Mouse (Mus musculus) liver, embryonic 12.5 days (tissue): ENCODE results near the gene Olr1. TPM values are rescaled to one million over a fixed set of nuclear protein-coding genes. Genes with fewer than 3 reads are reported as not detected.

Source experiments
- ATAC-seq: fragments of 200-750 bp; cut with Nextera tagmentation; 2 replicates; pipeline ENCODE4 v1.8.0; 2017; ENCODE audit warnings: moderate number of reproducible peaks, mild to moderate bottlenecking, moderate library complexity
- H3K27ac ChIP-seq: fragments of 300-500 bp; sonication (generic); 2 replicates; pipeline ENCODE4 v1.5.1; 2016; ENCODE audit warnings: mild to moderate bottlenecking
- H3K27me3 ChIP-seq: fragments of 300-500 bp; sonication (generic); replicated peaks from 2 replicates; pipeline ENCODE4 v1.6.1; 2016; ENCODE audit warnings: mild to moderate bottlenecking, moderate library complexity
- H3K36me3 ChIP-seq: fragments of 300-500 bp; sonication (generic); 2 replicates; pipeline ENCODE4 v1.6.1; 2016; ENCODE audit warnings: mild to moderate bottlenecking, moderate library complexity
- H3K4me1 ChIP-seq: fragments of 300-500 bp; sonication (generic); 2 replicates; pipeline ENCODE4 v1.6.1; 2016
- H3K4me2 ChIP-seq: fragments of 300-500 bp; sonication (generic); 2 replicates; pipeline ENCODE4 v1.6.1; 2016; ENCODE audit warnings: mild to moderate bottlenecking, moderate library complexity
- H3K4me3 ChIP-seq: fragments of 300-500 bp; sonication (generic); 2 replicates; pipeline ENCODE4 v1.5.1; 2016; ENCODE audit warnings: mild to moderate bottlenecking, moderate library complexity
- H3K9ac ChIP-seq: fragments of 300-500 bp; sonication (generic); 2 replicates; pipeline ENCODE4 v1.6.1; 2016; ENCODE audit warnings: mild to moderate bottlenecking, moderate library complexity
- H3K9me3 ChIP-seq: fragments of 300-500 bp; sonication (generic); replicated peaks from 2 replicates; pipeline ENCODE4 v1.6.1; 2016; ENCODE audit warnings: mild to moderate bottlenecking, moderate library complexity
- WGBS: fragments of 180-500 bp; shearing (Covaris S2); methylation state at CpG from one replicate; pipeline ENCODE4 v1.1.7; 2016; ENCODE audit not compliant: insufficient replicate concordance; 5-methylcytosine and 5-hydroxymethylcytosine counted together
- polyA plus RNA-seq: library from polyadenylated mRNA; unstranded; fragments of >200 nt; fragmentation: Nextera tagmentation; extraction: Ambion mirVana; gene quantifications from 2 replicates; pipeline ENCODE4 v1.2.1, GENCODE M21; 2016

Gene Olr1
- polyA plus RNA-seq, 1 experiment from 2014 or later: 0.74 TPM

GRCm38 (mm10) chr6:129532556-129532941, 25.6 kb upstream of the Olr1 start:
- Histone ChIP-seq H3K36me3 (peaks cover 8% of the 10 kb centered on the region), H3K4me2 (peak overlapping the region; percentile 76), H3K27me3 (no peaks in the 10 kb centered on the region), H3K4me1 (peaks cover 25% of the 10 kb centered on the region), H3K9me3 (no peaks in the 10 kb centered on the region), H3K9ac (peak overlapping the region; percentile 88), H3K4me3 (peak overlapping the region; percentile 80), H3K27ac (peak overlapping the region; percentile 84)
- ATAC-seq: peak; percentile 44
- WGBS: 43% methylated on average over 7 of the region's 7 CpGs

GRCm38 (mm10) chr6:129530261-129530660, 23.3 kb upstream of the Olr1 start:
- Histone ChIP-seq H3K4me2 (no peak overlapping the region), H3K9me3 (no peaks in the 10 kb centered on the region), H3K36me3 (no peaks in the 10 kb centered on the region), H3K27me3 (no peaks in the 10 kb centered on the region), H3K9ac (no peak overlapping the region), H3K4me3 (no peak overlapping the region), H3K27ac (no peak overlapping the region), H3K4me1 (peaks cover 18% of the 10 kb centered on the region)
- no peak for ATAC-seq

DNA sequence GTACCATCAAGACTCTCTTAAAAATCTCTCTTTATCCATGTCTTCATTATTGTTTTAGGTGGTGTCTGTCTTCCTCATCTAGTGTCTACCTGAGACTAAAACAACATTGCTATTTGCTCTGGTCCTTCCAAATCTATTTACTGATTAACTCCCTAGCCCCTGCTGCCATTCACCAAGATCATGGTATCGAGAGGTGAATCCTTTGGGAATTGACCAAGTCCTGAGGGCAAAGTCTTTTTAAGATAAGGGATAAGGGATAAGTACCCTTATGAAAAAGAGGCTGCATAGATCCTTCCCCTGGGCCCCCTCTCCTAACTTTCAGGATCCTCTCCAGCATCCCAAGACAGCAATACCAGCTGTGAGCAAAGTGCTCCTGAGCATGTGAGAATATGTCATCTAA, 22.6 kb upstream of the Olr1 start:
- H3K4me1 ChIP-seq: peaks cover 12% of the 10 kb centered on the region
- H3K27me3 ChIP-seq: no peaks in the 10 kb centered on the region
- no peak overlapping the region for H3K9ac ChIP-seq
- no peak for ATAC-seq
- no peak overlapping the region for H3K4me2 ChIP-seq
- H3K36me3 ChIP-seq: no peaks in the 10 kb centered on the region
- 59% methylated on average over 1 of the region's 1 CpGs for WGBS
- H3K9me3 ChIP-seq: no peaks in the 10 kb centered on the region
- H3K27ac ChIP-seq: no peak overlapping the region
- no peak overlapping the region for H3K4me3 ChIP-seq

- H3K27me3 ChIP-seq: no peaks in the 10 kb centered on the region
- H3K4me3 ChIP-seq: no peak overlapping the region
- H3K4me1 ChIP-seq: peaks cover 4% of the 10 kb centered on the region; the same call in 1 of the 2 replicates
- H3K36me3 ChIP-seq: no peaks in the 10 kb centered on the region
- ATAC-seq: no peak
- H3K27ac ChIP-seq: no peak overlapping the region
- H3K9me3 ChIP-seq: no peaks in the 10 kb centered on the region
- WGBS: 57% methylated on average over 2 of the region's 2 CpGs
- H3K9ac ChIP-seq: no peak overlapping the region
- H3K4me2 ChIP-seq: no peak overlapping the region
Measured at GRCm38 (mm10) chr6:129527416-129527815, 20.5 kb upstream of the Olr1 start.

- no peaks in the 10 kb centered on the region for H3K9me3 ChIP-seq
- H3K4me3 ChIP-seq: no peak overlapping the region
- no peak for ATAC-seq
- H3K4me1 ChIP-seq: no peaks in the 10 kb centered on the region
- no peak overlapping the region for H3K9ac ChIP-seq
- H3K27ac ChIP-seq: no peak overlapping the region
- H3K4me2 ChIP-seq: no peak overlapping the region
- H3K36me3 ChIP-seq: no peaks in the 10 kb centered on the region
- no peaks in the 10 kb centered on the region for H3K27me3 ChIP-seq
Measured at GRCm38 (mm10) chr6:129526069-129526468, 19.1 kb upstream of the Olr1 start.

DNA sequence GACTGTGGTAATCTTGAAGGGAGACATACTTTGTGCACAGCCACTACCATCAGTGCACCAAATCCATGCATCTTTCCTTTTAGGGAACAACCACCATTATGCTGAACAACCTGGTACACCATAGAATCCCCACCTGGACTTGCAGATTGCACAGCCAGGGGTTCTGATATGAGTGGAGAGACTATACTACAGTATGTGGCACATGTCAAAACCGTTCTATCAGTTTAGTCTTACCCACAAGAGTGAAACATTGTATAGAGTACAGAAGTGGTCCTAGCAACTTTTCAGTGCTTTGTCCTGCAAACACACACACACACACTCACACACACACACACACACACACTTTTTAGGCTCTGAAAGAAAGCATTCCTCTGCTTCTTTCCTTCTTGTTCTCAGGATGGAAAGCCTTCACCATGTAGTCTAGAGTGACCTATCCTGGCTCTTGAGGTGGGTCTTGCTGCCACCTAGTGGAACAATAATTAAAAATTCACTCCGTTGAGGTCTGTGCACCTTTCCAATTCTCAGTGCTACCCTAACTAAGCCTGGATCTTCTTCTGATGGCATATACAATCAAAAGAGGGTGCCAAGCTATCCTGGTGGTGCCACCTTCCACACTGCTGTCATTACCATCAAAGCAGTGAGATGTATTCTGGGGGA, 10.9 kb upstream of the Olr1 start:
- WGBS: 40% methylated on average over 2 of the region's 2 CpGs
- H3K27me3 ChIP-seq: no peaks in the 10 kb centered on the region
- no peak overlapping the region for H3K9ac ChIP-seq
- no peaks in the 10 kb centered on the region for H3K36me3 ChIP-seq
- H3K9me3 ChIP-seq: no peaks in the 10 kb centered on the region
- H3K4me1 ChIP-seq: no peaks in the 10 kb centered on the region
- peak; percentile 68; the same call in 1 of the 2 replicates for ATAC-seq
- no peak overlapping the region for H3K4me2 ChIP-seq
- H3K4me3 ChIP-seq: no peak overlapping the region
- no peak overlapping the region for H3K27ac ChIP-seq

GRCm38 (mm10) chr6:129516388-129516787, 9.4 kb upstream of the Olr1 start:
- Histone ChIP-seq H3K4me2 (no peak overlapping the region), H3K9me3 (no peaks in the 10 kb centered on the region), H3K27ac (no peak overlapping the region), H3K27me3 (no peaks in the 10 kb centered on the region), H3K9ac (no peak overlapping the region), H3K4me1 (no peaks in the 10 kb centered on the region), H3K4me3 (no peak overlapping the region), H3K36me3 (no peaks in the 10 kb centered on the region)
- no peak for ATAC-seq
- WGBS: 61% methylated on average over 10 of the region's 10 CpGs

DNA sequence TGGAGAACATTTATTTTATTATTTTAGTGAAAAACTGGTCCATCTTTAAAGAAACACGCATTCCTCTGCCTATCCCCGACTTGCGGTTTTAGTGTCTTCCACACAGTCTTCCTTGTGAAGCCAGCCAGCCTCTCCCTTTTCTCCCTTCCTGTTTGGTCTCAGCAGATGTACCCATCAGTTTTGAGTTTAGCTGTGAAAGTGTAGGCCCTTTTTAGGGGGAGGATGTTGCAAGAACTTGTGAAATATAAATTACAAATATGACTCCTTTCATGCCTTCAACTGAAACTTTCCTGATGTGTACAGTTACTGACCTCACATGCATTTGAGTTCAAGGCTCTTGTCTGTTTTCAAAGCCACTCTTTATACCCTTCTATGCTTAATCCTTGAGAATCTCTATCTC, 8.1 kb upstream of the Olr1 start:
- Histone ChIP-seq H3K9me3 (no peaks in the 10 kb centered on the region), H3K27ac (no peak overlapping the region), H3K4me2 (no peak overlapping the region), H3K36me3 (no peaks in the 10 kb centered on the region), H3K4me1 (no peaks in the 10 kb centered on the region), H3K4me3 (no peak overlapping the region), H3K27me3 (no peaks in the 10 kb centered on the region), H3K9ac (no peak overlapping the region)
- no peak for ATAC-seq
- WGBS: 66% methylated on average over 3 of the region's 3 CpGs

GRCm38 (mm10) chr6:129514376-129514775, 7.4 kb upstream of the Olr1 start:
- Histone ChIP-seq H3K4me2 (no peak overlapping the region), H3K4me3 (no peak overlapping the region), H3K4me1 (no peaks in the 10 kb centered on the region), H3K9ac (no peak overlapping the region), H3K27ac (no peak overlapping the region), H3K36me3 (no peaks in the 10 kb centered on the region), H3K27me3 (no peaks in the 10 kb centered on the region), H3K9me3 (no peaks in the 10 kb centered on the region)
- ATAC-seq: no peak
- WGBS: 44% methylated on average over 2 of the region's 2 CpGs

DNA sequence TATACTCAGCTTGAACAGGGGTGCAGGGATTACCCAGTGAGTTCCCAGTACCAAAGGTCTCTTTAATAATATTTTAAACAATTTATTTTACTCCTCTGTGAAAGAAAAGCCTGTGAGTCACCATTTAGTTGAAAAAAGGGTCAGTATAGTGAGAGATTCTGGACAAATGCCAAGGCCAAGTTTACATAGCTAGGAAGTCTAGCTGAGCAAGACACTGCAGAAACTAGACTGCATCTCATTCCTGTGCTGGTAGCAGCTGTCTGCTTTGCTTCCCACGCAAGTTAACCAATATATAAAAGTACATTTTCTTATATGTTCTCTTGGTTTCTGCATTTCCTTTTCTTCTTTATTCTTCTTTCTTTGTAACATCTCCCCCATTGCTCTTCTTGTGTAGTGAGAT, 6.4 kb upstream of the Olr1 start:
- Histone ChIP-seq H3K9me3 (no peaks in the 10 kb centered on the region), H3K36me3 (no peaks in the 10 kb centered on the region), H3K9ac (no peak overlapping the region), H3K27me3 (no peaks in the 10 kb centered on the region), H3K4me3 (no peak overlapping the region), H3K27ac (no peak overlapping the region), H3K4me1 (no peaks in the 10 kb centered on the region), H3K4me2 (no peak overlapping the region)
- 49% methylated on average over 1 of the region's 1 CpGs for WGBS
- ATAC-seq: no peak

- Histone ChIP-seq H3K27me3 (no peaks in the 10 kb centered on the region), H3K4me1 (no peaks in the 10 kb centered on the region), H3K36me3 (no peaks in the 10 kb centered on the region), H3K27ac (no peak overlapping the region), H3K9me3 (no peaks in the 10 kb centered on the region), H3K4me3 (no peak overlapping the region), H3K4me2 (no peak overlapping the region), H3K9ac (no peak overlapping the region)
- no peak for ATAC-seq
- 66% methylated on average over 8 of the region's 8 CpGs for WGBS
Measured at GRCm38 (mm10) chr6:129512868-129513267, 5.9 kb upstream of the Olr1 start.

GRCm38 (mm10) chr6:129512367-129512766, 5.4 kb upstream of the Olr1 start, which contains the start of gene Tmem52b:
Gene Tmem52b, plus strand, starts transcription at chr6:129512555.
- no peaks in the 10 kb centered on the region for H3K36me3 ChIP-seq
- WGBS: 50% methylated on average over 3 of the region's 3 CpGs
- no peak within 1 kb of the TSS for H3K4me3 ChIP-seq
- H3K27ac ChIP-seq: no peak within 1 kb of the TSS
- H3K9ac ChIP-seq: no peak within 1 kb of the TSS
- no peak for ATAC-seq
- H3K9me3 ChIP-seq: no peaks in the 10 kb centered on the region
- no peaks in the 10 kb centered on the region for H3K27me3 ChIP-seq
- no peak within 1 kb of the TSS for H3K4me2 ChIP-seq
- no peaks in the 10 kb centered on the region for H3K4me1 ChIP-seq
